Mouse (Mus musculus) layer of hippocampus, postnatal 36 days (tissue): ENCODE data around the gene Cdk4. TPM values are rescaled to one million over a fixed set of nuclear protein-coding genes. Genes with fewer than 3 reads are reported as not detected.

Source experiments
- DNase-seq, 2 experiments: peaks; one replicate each; pipeline ENCODE4 v3.0.0; 2022
- total RNA-seq, 2 experiments: library from RNA; stranded (reverse); gene quantifications; 2 replicates each; pipeline ENCODE4 v1.2.3; 2021

Gene Cdk4
- total RNA-seq, 2 experiments from 2014 or later: 93.5 to 97.5 TPM

DNA sequence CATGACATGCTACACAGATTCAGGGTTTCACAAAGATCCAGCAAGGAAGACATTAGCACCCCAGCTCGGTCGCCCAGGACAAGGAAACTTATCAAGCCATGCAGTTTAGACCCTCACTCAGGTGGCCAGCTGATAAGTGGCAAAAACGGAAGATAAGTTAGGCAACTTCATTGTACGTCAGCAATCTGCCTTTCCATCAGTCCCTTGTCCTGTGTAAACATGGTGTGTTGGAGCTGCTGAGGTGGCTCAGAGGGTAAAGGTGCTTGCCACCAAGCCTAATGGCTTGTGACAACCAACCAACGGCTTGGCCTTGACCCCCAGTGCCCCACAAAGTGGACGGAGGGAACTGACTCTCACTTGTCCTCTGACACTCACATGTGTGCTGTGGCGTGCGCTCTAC lies 37.1 kb downstream of the Cdk4 start:
- DNase-seq: no peak

DNA sequence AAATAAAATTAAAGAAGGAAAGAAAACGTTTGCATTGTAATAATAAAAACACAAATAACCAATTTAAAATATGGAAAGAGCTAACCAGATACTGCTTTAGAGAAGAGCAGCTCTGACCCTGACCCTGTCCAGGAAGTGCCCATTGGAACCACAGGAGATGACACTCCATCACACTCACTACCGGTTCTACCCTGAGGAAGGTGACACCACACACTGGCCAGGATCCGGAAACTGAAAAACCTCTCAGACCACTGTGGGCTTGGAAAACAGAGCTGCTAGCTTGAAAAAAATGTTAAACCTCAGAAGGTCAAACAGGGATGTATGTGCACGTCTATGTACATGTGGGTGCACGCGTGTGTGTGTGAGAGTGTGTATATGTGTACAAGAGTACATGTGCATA lies 37.8 kb downstream of the Cdk4 start:
- DNase-seq: no peak

DNA sequence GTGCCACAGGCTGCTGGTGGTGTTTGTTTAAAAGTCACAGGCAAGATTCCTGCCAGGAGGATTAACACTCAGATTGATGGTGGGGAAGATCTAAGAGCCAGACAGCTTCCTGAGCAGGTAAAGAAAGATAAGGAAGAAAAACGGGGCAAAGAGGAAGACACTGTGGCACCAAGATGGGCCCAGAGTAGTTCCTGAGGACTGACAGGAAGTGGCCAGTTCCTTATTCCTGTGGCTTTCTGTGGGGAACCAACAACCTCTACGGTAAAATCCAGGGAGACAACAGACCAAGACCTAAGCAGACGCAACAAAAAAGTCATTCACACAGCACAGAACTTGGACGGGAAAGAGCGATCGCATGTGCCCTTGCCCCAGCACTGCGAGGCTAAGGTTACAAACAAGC lies 40.3 kb downstream of the Cdk4 start:
- no peak for DNase-seq

DNA sequence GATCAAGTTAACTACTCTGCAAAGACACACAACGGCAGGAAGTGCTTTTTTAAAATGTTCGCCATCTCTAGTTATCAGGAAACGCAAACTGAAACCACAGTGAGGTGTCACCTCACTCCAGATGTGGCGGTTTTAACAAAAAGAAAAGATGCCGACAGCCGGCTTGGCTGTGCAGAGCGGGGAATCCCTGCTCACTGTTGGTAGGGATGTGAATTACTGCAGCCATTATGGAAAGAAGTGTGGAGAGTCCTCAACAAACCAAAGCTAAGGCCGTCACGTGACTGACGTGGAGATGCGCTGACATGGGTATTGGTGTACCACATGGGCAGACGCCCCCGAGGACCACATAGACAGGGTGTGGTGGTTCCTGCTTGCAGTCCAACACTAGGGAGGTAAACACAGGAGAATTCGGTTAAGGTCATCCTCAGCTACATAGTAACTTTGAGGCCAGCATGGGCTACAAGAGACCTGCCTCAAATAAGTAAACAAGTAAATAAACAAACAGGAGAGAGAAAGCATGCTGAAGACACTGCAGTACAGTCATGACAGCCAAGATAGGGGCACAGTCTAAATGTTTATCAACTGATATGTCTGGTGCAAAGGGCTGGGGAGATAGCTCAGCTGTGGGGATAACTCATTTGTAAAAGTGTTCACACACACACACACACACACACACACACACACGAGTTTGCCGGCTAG lies 44.4 kb downstream of the Cdk4 start:
- no peak for DNase-seq

DNA sequence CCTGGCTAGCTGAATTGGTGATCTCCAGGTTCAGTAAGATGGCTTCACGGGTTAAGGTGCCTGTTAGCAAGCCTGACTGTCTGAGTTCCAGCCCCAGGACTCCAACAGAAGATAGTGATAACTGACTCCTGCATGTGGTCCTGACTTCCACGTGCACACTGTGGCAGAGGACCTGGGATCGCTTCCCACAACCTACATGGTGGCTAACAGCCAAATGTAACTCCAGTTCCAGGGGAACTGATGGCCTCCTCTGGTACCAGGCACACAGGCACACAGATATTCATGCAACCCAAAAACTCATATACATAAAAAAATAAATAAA lies 44.9 kb downstream of the Cdk4 start:
- DNase-seq: no peak

DNA sequence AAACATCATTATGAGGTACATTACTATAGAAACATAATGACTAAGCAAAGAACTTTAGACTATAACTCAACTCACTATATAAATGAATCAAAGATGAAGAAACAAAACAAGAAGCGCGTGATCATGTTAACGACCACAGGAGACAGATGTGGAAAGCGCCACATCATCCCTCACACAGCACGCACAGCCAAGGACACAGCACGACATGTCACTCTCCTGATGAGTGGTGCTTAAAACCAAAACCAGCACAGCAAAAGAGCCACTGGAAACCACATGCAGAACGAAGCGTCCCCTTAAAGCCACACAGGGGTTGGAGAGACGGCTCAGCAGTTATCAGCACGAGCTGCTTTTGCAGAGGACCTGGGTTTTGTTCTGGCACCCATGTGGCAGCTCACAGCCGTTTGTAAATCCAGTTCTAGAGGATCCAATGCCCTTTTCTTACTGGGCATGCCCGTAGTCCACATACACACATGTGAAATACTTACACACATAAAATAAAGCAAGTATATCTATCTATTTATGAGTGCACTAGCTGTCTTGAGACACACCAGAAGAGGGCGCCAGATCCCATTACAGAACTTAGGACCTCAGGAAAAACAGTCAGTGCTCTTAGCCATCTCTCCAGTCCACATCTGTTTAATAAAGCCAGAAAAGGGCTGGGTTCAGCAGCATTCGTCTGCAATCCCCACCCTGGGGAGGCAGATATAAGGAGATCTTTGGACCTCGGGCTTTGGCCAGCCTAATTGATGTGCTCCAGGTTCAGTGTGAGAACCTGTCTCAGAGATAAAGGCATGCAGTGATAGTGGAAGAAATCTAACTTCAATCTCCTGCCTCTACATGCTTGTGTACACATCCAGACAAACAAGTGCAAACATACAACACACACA lies 47.9 kb downstream of the Cdk4 start:
- DNase-seq: no peak

DNA sequence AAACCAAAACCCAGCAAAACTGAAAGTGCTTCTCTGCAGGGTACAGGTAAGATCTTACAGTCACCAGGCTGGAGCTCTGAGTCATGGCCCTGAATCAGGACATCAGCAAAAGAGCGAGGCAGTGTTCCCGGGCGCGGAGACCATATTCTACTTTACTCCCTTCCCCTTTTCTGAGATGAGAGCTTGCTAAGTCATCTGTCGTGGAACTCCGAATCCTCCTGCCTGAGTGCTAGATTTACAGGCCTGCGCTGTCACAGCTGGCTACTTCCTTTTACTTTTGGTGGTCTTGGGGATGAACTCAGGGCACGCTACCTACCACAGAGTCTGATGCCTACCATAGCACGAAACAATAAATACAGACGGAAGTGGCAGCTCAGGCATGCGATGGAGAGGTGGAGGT lies 51.1 kb downstream of the Cdk4 start:
- no peak for DNase-seq

DNA sequence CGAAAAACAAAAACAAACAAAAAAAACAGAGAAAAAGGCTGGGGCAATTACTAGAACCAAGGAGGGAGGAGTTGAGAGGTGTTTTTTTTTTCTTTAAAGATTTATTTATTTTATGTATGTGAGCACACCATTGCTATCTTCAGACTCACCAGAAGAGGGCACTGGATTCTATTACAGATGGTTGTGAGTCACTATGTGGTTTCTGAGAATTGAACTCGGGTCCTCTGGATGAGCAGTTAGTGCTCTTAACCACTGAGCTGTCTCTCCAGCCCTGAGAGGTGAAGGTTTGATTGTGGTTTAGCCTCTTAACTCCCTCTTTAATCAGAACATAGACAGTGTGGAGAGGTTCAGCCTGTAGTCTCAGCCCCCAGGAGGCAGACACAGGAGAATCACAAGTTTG lies 51.7 kb downstream of the Cdk4 start:
- no peak for DNase-seq

Other genes with a start within 250 kb of the Cdk4 start
- 1 to 10 TPM; 9.2 to 9.5 TPM for gene Atp23, start 162.2 kb upstream of the Cdk4 start, total RNA-seq
- 100 to 1,000 TPM; 103 to 114 TPM for gene Ctdsp2, start 84.8 kb upstream of the Cdk4 start, total RNA-seq
- gene Avil, start 62.8 kb upstream of the Cdk4 start, total RNA-seq: under 1 TPM; 0.35 to 0.40 TPM
- 10 to 100 TPM; 25.8 to 28.0 TPM for gene Tsfm, start 32.7 kb upstream of the Cdk4 start, total RNA-seq
- gene Mettl1, start 22.1 kb upstream of the Cdk4 start, total RNA-seq: 10 to 100 TPM; 12.0 to 12.6 TPM
- under 1 TPM; 0.27 to 0.30 TPM for gene Eef1akmt3, start 22.0 kb upstream of the Cdk4 start, total RNA-seq
- gene Cyp27b1, start 15.3 kb upstream of the Cdk4 start, total RNA-seq: 1 to 10 TPM; 1.6 to 1.7 TPM
- 10 to 100 TPM; 21.3 to 21.6 TPM for gene March9, start 3.4 kb upstream of the Cdk4 start, total RNA-seq
- 10 to 100 TPM; 57.4 to 61.5 TPM for gene Tspan31, start 6.7 kb downstream of the Cdk4 start, total RNA-seq
- gene Agap2, start 11.8 kb downstream of the Cdk4 start, total RNA-seq: 100 to 1,000 TPM; 778 to 800 TPM
- gene Os9, start 57.6 kb downstream of the Cdk4 start, total RNA-seq: 10 to 100 TPM; 97.5 to 99.3 TPM
- gene B4galnt1, start 101.7 kb downstream of the Cdk4 start, total RNA-seq: 100 to 1,000 TPM; 115 to 123 TPM
- 10 to 100 TPM; 15.6 to 27.2 TPM for gene Slc26a10, start 117.1 kb downstream of the Cdk4 start, total RNA-seq
- gene Arhgef25, start 126.5 kb downstream of the Cdk4 start, total RNA-seq: 100 to 1,000 TPM; 359 to 363 TPM
- gene Dtx3, start 132.2 kb downstream of the Cdk4 start, total RNA-seq: 100 to 1,000 TPM; 238 TPM
- gene Pip4k2c, start 148.1 kb downstream of the Cdk4 start, total RNA-seq: 10 to 100 TPM; 91.1 to 95.7 TPM
- 100 to 1,000 TPM; 715 to 742 TPM for gene Kif5a, start 199.8 kb downstream of the Cdk4 start, total RNA-seq
- 100 to 1,000 TPM; 254 to 258 TPM for gene Dctn2, start 202.8 kb downstream of the Cdk4 start, total RNA-seq
- 10 to 100 TPM; 36.5 to 52.5 TPM for gene Mbd6, start 225.5 kb downstream of the Cdk4 start, total RNA-seq
- 10 to 100 TPM; 56.1 to 56.4 TPM for gene Mars, start 248.3 kb downstream of the Cdk4 start, total RNA-seq